ENCODE assay signal across 11 mouse cellular contexts in the genomic region with DNA sequence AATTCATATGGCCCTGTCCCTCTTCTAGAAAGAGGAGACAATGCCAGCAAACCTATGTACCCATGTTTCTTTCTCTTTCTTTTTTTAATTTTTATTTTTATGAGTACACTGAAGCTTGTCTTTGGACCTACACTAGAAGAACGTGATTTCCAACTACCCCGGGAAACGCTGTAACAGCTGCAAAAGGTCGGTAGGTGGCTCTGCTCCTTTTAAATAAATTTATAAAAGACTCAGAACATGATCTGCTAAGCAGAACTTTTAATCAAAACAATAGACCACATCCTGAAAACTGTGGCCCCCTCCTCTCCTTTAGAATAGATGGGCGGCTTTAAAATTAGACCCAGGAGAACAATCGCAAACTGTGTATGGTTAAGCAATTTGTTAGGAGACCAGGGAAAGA. TPM values are rescaled to one million over a fixed set of nuclear protein-coding genes. Genes with fewer than 3 reads are reported as not detected.
A peak's percentile ranks its signal among the peaks of the same experiment; 100 is the strongest.
DNase-seq lines count a peak whose midpoint lies in the region; ATAC-seq and TF ChIP-seq lines count a peak whose summit lies in the region.
"Had no signal": no experiment of that assay in that cellular context is flagged by ENCODE, and none has a peak within 500 bp of the region (broad histone marks: within the 10 kb centered on the region; RNA-seq: fewer than 3 reads in every experiment).

No protein-coding gene starts in this region.

- no peaks in the 10 kb centered on the region for H3K9me3 ChIP-seq in lung, embryonic 14.5 days (ENCODE audit: low read depth, low read length)
- no peaks in the 10 kb centered on the region for H3K9me3 ChIP-seq in limb, embryonic 14.5 days (ENCODE audit: control insufficient read depth, low read length)
- no peaks in the 10 kb centered on the region for H3K9me3 ChIP-seq in heart, embryonic 12.5 days (replicated peaks)
- H3K9me3 ChIP-seq: embryonic facial prominence, embryonic 12.5 days had no signal

- 11% methylated on average over 6 of the region's 6 CpGs for WGBS in lung, embryonic 14.5 days
- WGBS in limb, embryonic 14.5 days, result 4% methylated on average over 6 of the region's 6 CpGs
- 10% methylated on average over 6 of the region's 6 CpGs for WGBS in heart, embryonic 12.5 days

- H3K4me2 ChIP-seq in lung, embryonic 14.5 days, result no peak overlapping the region
- no peak overlapping the region for H3K4me2 ChIP-seq in limb, embryonic 14.5 days (replicated peaks; ENCODE audit: low read depth, low read length, severe bottlenecking)
- no peak overlapping the region for H3K4me2 ChIP-seq in heart, embryonic 12.5 days
- H3K4me2 ChIP-seq: embryonic facial prominence, embryonic 12.5 days had no signal

- DNase-seq in frontal cortex, adult 2 months (ENCODE audit: extremely low spot score in 1 of 2, low spot score in 1 of 2), result peak; percentile 2 to 45
- DNase-seq in frontal cortex, postnatal 14 days (ENCODE audit: low spot score in 2 of 2), result no peak
- peak; percentile 73 for DNase-seq in lung, embryonic 14.5 days
- DNase-seq in lung, postnatal 25 days (ENCODE audit: low spot score), result no peak
- DNase-seq in Patski (ENCODE audit: low read depth, low spot score), result no peak
- DNase-seq in limb, embryonic 14.5 days (ENCODE audit: low spot score), result peak; percentile 61
- no peak for DNase-seq in frontal cortex, postnatal 25 days (ENCODE audit: low spot score in 2 of 2)
- DNase-seq: heart, postnatal 36 days had no signal

- CTCF ChIA-PET in Patski (lab: Charles Lee), result interaction anchor here (0.7 to 4.0 kb wide), 5 partner anchors 9 to 177 kb away, joined by 3 to 16 read pairs (median 5); no protein-coding TSS in a partner anchor

- no peaks in the 10 kb centered on the region for H3K4me1 ChIP-seq in lung, embryonic 14.5 days (ENCODE audit: insufficient read depth)
- peaks cover 12% of the 10 kb centered on the region for H3K4me1 ChIP-seq in limb, embryonic 14.5 days (ENCODE audit: control insufficient read depth, insufficient read depth, low read length)
- peaks cover 13% of the 10 kb centered on the region for H3K4me1 ChIP-seq in heart, embryonic 12.5 days (replicated peaks)

- ATAC-seq in lung, embryonic 14.5 days (ENCODE audit: insufficient read depth), result no peak
- ATAC-seq in Patski, result no peak
- no peak for ATAC-seq in limb, embryonic 14.5 days (ENCODE audit: low FRiP score, low read depth)
- ATAC-seq in heart, embryonic 12.5 days (ENCODE audit: insufficient number of reproducible peaks, low FRiP score), result no peak

- peak; percentile 50 for TF ChIP-seq CTCF in lung, embryonic 14.5 days (IDR thresholded peaks at IDR 0.05; ENCODE audit: low read depth)
- peak; percentile 72 for TF ChIP-seq CTCF in Patski (IDR thresholded peaks at IDR 0.05)

- POLR2A ChIA-PET in Patski (lab: Charles Lee), result no interaction called here

- TF ChIP-seq POLR2A in limb, embryonic 14.5 days (IDR thresholded peaks at IDR 0.05; ENCODE audit: borderline replicate concordance, extremely low read depth, insufficient read depth, insufficient read length), result no peak

- H3K27me3 ChIP-seq in lung, embryonic 14.5 days (ENCODE audit: insufficient read depth, low read length), result peaks cover 61% of the 10 kb centered on the region
- H3K27me3 ChIP-seq in Patski, result peaks cover 50% of the 10 kb centered on the region
- H3K27me3 ChIP-seq in limb, embryonic 14.5 days (ENCODE audit: control insufficient read depth, insufficient read depth, low read length), result peaks cover 57% of the 10 kb centered on the region
- H3K27me3 ChIP-seq in heart, embryonic 12.5 days (replicated peaks), result peaks cover 60% of the 10 kb centered on the region

- in situ Hi-C loops in Patski (cut with MboI; ENCODE audit: low pct_unique_long_range_greater_than_20kb), result no loop called here

- H3K27ac ChIP-seq in lung, embryonic 14.5 days (ENCODE audit: low read depth), result no peak overlapping the region
- no peak overlapping the region for H3K27ac ChIP-seq in limb, embryonic 14.5 days (replicated peaks; ENCODE audit: low read depth, low read length)
- H3K27ac ChIP-seq in heart, embryonic 12.5 days (ENCODE audit: poor library complexity, severe bottlenecking), result no peak overlapping the region
- H3K27ac ChIP-seq: embryonic facial prominence, embryonic 12.5 days; liver, embryonic 14.5 days had no signal

- H3K9ac ChIP-seq in lung, embryonic 14.5 days, result no peak overlapping the region
- no peak overlapping the region for H3K9ac ChIP-seq in limb, embryonic 14.5 days (ENCODE audit: low read depth, low read length, severe bottlenecking)
- no peak overlapping the region for H3K9ac ChIP-seq in heart, embryonic 12.5 days
- H3K9ac ChIP-seq: embryonic facial prominence, embryonic 12.5 days; liver, embryonic 14.5 days had no signal

- H3K4me3 ChIP-seq in lung, embryonic 14.5 days (ENCODE audit: low read depth, low read length), result no peak overlapping the region
- H3K4me3 ChIP-seq in limb, embryonic 14.5 days (replicated peaks; ENCODE audit: low read length), result no peak overlapping the region
- H3K4me3 ChIP-seq in heart, embryonic 12.5 days, result no peak overlapping the region
- H3K4me3 ChIP-seq: embryonic facial prominence, embryonic 12.5 days had no signal

- H3K36me3 ChIP-seq in lung, embryonic 14.5 days (ENCODE audit: insufficient read depth), result no peaks in the 10 kb centered on the region
- no peaks in the 10 kb centered on the region for H3K36me3 ChIP-seq in limb, embryonic 14.5 days (ENCODE audit: control insufficient read depth, insufficient read depth, low read length)
- no peaks in the 10 kb centered on the region for H3K36me3 ChIP-seq in heart, embryonic 12.5 days
- H3K36me3 ChIP-seq: embryonic facial prominence, embryonic 12.5 days had no signal

RNA-seq across cellular contexts. Expression of a gene that starts 2.3 kb away (rescaled TPM):
- not detected in 2 replicates for polyA plus RNA-seq in frontal cortex, adult 2 months (2012; rRNA removed)
- not detected in 2 replicates for polyA plus RNA-seq in lung, embryonic 14.5 days (2014; fragmentation: Nextera tagmentation; extraction: Ambion mirVana)
- not detected for polyA plus RNA-seq in Patski (2021)
- polyA plus RNA-seq in limb, embryonic 14.5 days (2012; rRNA removed), result 1.6 and 1.8 TPM in 2 replicates
- polyA plus RNA-seq in limb, embryonic 14.5 days (2014; fragmentation: Nextera tagmentation; extraction: Ambion mirVana), result 0.39 and 0.77 TPM in 2 replicates
- polyA plus RNA-seq in heart, embryonic 12.5 days (2016; fragmentation: Nextera tagmentation; extraction: Ambion mirVana), result not detected in 2 replicates
- polyA plus RNA-seq: liver, embryonic 14.5 days had no signal

RNA-seq across cellular contexts. Expression of a gene that starts 35.3 kb away (rescaled TPM):
- polyA plus RNA-seq in frontal cortex, adult 2 months (2012; rRNA removed), result not detected in 2 replicates
- polyA plus RNA-seq in lung, embryonic 14.5 days (2014; fragmentation: Nextera tagmentation; extraction: Ambion mirVana), result not detected in 2 replicates
- polyA plus RNA-seq in Patski (2021), result not detected
- polyA plus RNA-seq in limb, embryonic 14.5 days (2012; rRNA removed), result not detected in 2 replicates
- polyA plus RNA-seq in limb, embryonic 14.5 days (2014; fragmentation: Nextera tagmentation; extraction: Ambion mirVana), result not detected in 2 replicates
- not detected in 2 replicates for polyA plus RNA-seq in heart, embryonic 12.5 days (2016; fragmentation: Nextera tagmentation; extraction: Ambion mirVana)
- polyA plus RNA-seq: embryonic facial prominence, embryonic 12.5 days; liver, embryonic 14.5 days had no signal

Comparison
In these comparisons a context has a peak if more than half of its experiments do, and no peak if none do; other contexts are left out.
1. DNase-seq: peak in frontal cortex, adult 2 months (2 of 2), lung, embryonic 14.5 days (single experiment) and limb, embryonic 14.5 days (single experiment); none in frontal cortex, postnatal 14 days (0 of 2), lung, postnatal 25 days (single experiment), Patski (single experiment) and frontal cortex, postnatal 25 days (0 of 2).